Mouse (Mus musculus) c-Kit-positive CD71-positive TER-119-positive erythroid progenitor cells, embryonic 14.5 days (primary cell): ENCODE data around the gene Taok1.

Experiments used
- DNase-seq: peaks from one replicate; pipeline ENCODE4 v3.0.0-alpha.2; 2013; ENCODE audit warnings: low spot score

Taok1 gene

GRCm38 (mm10) chr11:77492311-77492871 is 115.2 kb downstream of the Taok1 start:
- DNase-seq, result peak; percentile 42

DNA sequence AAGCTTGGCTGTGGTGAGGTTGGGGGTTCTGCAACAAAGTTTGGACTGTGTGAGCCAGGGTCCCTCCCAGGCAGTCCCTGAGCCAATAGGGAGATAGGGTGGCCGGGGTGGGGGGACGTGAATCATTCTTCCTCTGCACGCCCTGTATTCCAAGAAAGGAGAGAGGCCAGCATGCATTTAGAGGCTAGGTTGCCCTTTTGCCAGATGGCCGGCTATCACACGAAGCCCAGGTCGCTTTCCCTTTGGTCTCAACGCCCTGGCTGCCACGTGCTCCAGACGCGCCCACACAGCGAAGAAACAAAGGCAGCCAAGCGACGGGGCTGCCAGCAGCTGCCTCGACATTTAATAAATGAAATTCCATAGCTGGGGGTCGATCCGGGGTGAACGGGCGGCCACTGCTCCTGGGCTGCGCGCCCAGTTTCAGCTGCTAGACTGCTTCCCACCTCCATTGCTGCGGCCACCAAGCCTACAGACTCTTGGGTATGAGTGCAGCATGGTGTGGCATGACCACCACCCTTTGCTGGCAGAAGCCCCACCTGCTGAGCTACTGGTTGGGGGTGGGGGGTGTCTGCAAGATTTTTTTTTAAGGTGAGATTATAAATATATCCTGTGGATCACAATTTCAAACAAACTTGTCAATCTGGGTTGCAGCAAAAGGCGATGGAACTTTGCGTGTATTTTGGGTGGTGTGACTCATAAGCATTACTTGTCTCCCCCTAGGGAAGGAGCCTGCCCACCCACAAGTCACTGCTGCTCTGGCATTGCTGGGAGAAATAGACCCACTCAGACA is 115.9 kb downstream of the Taok1 start:
- DNase-seq, result peak; percentile 59

DNA sequence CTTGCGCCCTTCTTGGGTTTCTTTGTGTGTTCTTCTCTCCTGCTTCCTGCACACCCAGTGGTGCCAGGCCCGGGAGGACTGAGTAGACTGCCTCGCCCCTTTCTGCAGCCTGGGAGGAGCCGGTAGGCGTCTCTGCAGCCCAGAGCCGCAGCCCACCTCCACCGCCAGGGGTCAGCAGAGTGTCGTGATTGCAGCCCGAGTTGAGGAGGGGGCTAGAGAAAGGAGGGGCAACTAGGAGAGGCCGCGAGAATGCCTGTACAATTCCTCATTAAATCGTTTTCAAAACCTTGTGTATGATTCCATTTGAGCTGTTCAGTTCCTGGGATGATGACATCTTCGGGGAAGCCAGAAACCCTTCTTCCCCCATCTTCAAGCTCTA is 116.5 kb downstream of the Taok1 start:
- DNase-seq, result peak; percentile 76

- no peak for DNase-seq
These were observed 117.2 kb downstream of the Taok1 start for GRCm38 (mm10) chr11:77490451-77490850.

DNA sequence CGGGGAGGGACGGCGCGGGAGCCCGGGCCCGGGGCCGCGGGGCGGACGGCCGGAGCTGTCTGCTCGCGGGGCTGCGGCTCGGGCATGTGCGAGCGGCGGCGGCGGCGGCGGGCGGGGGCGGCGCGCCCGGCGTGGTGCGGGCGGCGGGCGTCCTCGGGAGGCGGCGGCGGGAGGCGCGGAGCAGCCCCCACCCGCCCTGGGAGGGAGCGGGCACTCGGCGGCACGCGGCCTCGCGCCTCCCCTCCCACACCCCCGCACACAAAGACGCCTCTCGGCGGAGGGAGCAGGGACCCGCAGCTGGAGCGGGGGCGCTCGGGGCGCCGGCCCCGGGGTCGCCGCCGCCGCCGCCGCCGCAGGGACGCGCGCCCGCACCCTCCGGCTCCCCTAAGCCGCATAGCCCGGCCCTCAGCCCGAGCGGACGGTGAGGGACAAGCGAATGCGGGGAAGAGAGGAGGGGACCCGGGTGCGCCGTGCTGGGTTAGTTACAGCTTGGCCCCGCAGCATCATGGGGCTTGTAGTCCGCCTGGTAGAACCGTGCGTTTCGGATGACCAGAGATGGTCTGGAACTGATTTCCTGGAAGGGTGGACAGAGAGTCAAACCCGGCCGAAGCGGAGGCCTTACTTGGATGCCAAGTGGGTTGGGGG is 117.9 kb downstream of the Taok1 start, which contains the start of gene Ankrd13b:
TSS of gene Ankrd13b (minus strand) at position 88 of the 645 bp plus-strand sequence.
- no peak for DNase-seq

- no peak for DNase-seq
These were observed 118.6 kb downstream of the Taok1 start for GRCm38 (mm10) chr11:77488771-77489581.

- no peak for DNase-seq
These were observed 120.8 kb downstream of the Taok1 start for GRCm38 (mm10) chr11:77486798-77487197.

DNA sequence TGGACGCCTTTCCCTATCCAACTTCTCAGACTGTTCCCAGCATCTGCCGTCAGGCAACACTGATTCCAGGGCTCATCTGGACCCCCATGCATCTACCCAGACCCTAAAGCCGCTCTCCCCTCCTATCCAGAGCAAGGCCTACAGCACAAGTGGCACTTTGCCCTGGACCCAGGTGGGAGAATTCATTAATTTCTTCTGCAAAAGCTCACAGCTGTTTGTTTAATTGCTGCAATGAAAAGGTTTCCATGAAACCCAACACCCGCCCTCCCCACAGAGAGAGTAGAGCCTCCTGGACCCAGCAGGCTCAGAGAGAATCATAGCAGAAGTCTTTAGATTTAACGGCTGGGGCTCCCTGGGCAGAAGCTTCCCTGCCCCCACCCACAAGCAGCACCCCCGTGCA is 122.4 kb downstream of the Taok1 start:
- DNase-seq, result no peak

DNA sequence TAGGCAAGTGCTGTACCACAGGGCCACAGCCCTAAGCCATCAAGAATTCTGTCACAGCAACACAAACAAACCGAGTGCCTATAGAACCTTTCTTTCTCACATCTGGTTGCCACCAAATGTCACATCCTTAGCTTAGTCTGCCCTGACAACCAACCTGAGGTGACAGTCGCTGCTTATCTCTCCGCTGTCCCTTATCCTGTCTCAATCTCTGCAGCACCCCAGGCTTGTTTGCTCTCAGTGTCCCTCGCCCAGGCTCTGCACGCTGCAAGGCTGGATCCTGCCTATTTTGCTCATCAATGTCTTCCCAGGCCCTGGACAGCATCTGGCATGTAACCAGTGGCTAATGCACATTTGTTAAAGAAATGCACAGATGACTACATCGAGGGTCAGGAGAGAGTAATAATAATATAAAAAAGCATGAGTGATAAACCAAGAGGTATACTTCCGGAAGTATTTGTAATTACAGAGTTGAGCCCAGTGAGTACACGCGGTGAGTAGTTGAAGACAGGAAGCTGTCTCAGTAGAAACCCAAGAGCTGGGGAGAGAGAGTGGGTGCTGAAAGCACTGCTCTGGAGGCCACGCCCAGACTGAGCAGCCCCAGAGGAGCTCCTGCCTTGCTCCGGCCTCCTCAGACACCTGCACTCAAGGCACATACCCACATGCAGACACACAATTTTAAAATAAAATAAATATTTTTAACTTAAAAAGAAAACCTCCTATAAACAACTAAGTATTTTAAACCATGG is 123.9 kb downstream of the Taok1 start:
- DNase-seq, result no peak

DNA sequence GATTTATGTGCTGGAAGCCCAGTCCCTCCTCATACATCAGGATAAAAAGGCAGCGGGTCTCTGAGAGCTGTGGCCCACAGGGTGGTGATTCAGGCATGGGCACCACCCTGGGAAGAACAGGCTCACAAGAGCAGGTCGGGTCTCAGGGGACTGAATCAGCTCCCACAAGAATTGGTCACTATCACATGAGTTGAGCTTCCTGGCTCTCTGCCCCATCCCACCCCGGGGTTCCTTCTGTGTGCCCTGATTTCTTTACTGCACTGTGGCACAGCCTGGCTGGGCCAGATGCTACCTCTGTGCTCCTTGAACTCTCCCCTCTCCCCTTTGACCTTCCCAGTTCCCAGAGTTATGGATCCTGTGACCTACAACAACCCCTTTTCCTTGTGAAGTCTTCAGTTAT is 124.6 kb downstream of the Taok1 start:
- DNase-seq, result no peak
